Mouse (Mus musculus): ENCODE measurements at regions not wholly inside any gene's neighbourhood (a gene's known extent, or its start where the extent isn't known, plus 50 kb on each side); places are given as distances from the start of the nearest gene placed in this dataset.

GRCm38 (mm10) chr17:47191416-47191815 is 177.3 kb upstream of the Mrps10 start:
- no peak for TF ChIP-seq CTCF (IDR thresholded peaks at IDR 0.05; ENCODE audit: extremely low read depth, insufficient read depth, low read length)
- no peak for TF ChIP-seq POLR2A (IDR thresholded peaks at IDR 0.05; ENCODE audit: extremely low read depth, insufficient read depth, low read length)

Data from cortical plate, adult 2 months (tissue).